Mouse (Mus musculus) brain, embryonic 18.5 days (tissue): ENCODE results near the gene Slc16a11.
A peak's percentile ranks its signal among the peaks of the same experiment; 100 is the strongest.
"Not testable (repeated sequence)": the region's sequence is repeated elsewhere in the genome, so short reads cannot be mapped to it uniquely, and the experiment has no call there.

ENCODE experiments used
- DNase-seq: peaks from one replicate; pipeline ENCODE4 v3.0.0-alpha.2; 2012; ENCODE audit warnings: low read depth, low spot score

Gene Slc16a11

GRCm38 (mm10) chr11:70212423-70212822, at the start of gene Slc16a11:
Gene Slc16a11 (plus strand): TSS chr11:70212752.
- no peak for DNase-seq

DNA sequence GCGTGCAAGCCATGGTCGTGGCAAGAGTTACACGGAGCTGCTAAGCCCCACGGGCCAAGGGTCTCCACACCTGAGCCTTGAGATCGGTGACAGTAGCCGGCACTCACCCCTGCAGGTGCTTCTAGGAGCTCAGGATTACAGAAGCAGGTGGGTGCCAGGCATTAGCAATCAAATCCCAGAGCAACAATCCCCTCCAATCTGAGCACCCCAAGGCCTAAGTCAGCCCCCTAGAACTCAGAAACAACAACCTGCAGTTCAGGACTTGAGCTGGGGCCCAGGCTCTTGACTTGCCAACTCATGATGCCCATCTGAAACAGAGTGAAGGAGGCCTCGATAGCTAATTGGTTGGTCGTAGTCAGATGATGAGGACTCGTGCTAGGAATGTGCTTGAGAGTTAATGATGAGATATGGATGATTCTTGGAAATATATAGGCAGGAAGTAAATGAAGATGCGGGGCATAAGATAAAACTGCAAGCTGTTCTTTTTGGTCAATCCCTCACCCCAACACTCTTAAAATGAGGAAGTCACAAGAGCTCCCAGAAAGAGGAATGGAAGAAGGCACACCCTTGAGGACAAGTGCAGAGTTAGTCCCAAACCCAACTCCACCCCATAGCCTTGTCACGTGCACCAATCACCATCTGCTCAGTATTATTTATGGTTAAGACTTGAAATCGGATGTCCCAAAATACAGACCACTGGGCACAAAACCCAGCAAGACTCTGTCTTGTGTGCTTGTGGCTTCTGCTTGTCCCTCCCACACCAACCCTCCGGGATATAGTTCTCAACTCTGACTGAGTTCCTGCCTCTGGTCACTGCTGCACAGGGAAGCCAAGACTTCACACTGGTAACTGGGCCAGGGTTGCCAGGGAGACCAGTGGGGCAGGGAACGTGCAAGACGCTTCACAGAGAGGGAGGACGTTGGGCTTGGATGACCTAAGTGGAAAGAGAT, 46.3 kb upstream of the Slc16a11 start:
- no peak for DNase-seq

DNA sequence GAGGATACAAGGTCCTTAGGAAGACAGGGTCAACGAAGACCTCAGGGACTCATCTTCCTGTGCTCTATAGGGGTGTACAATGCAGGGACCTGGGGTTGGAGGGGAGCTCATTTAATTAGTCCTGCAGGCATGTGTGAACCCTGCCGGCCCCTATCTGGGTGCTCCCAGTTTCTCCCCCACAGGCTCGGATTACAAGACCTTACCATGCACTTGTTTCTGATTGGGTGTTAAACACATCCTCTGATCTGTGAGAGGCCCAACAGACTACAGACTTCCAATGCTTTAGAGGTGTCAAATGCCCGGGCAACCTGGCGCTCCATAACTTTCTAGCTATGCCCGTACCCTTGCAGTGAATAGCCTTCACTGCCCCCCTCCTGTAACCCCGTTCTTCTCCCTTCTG, 44.4 kb upstream of the Slc16a11 start:
- DNase-seq: no peak

- not testable (repeated sequence) for DNase-seq
Observed at GRCm38 (mm10) chr11:70169471-70169870, 43.1 kb upstream of the Slc16a11 start.

DNA sequence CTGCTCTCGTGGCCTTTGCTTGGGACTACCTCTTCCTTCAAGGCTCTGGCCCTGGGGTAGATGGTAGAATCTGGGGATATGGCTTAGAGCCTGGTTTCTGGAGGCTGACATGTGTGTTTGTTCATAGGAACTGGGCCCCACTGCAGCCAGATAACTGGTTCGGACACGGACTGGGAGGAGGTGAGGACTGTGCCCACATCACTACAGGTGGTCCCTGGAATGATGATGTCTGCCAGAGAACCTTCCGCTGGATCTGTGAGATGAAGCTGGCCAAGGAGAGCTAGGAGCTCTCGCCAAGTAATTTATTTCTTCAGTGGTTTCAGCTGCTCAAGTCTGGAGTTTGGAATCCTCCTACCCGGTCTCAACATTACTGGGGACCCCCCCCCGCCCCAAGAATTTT, 42.3 kb upstream of the Slc16a11 start:
- DNase-seq: no peak

GRCm38 (mm10) chr11:70171181-70171580, 41.4 kb upstream of the Slc16a11 start:
- no peak for DNase-seq

DNA sequence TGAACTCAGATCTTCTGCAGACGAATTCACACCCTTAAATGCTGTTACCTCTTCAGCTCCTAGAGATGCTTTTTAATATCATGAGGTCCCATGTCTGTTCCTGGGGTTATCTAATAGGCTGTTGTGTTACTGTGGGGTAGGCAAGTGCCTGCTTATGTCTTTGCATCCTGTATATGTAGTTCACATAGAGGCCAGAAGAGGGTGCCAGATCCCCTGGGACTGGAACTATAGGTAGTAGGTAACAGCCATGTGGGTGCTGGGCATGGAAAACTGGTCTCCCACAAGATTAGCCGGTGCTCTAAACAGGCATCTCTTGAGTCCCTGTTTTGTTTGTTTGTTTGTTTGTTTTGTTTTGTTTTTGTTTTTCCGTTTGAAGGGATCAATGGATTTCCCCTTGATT, 40.7 kb upstream of the Slc16a11 start:
- DNase-seq: no peak

- DNase-seq: no peak
Observed at GRCm38 (mm10) chr11:70172298-70172697, 40.3 kb upstream of the Slc16a11 start.

GRCm38 (mm10) chr11:70174491-70174890, 38.1 kb upstream of the Slc16a11 start:
- no peak for DNase-seq

GRCm38 (mm10) chr11:70177647-70178046, 34.9 kb upstream of the Slc16a11 start:
- DNase-seq: no peak

DNA sequence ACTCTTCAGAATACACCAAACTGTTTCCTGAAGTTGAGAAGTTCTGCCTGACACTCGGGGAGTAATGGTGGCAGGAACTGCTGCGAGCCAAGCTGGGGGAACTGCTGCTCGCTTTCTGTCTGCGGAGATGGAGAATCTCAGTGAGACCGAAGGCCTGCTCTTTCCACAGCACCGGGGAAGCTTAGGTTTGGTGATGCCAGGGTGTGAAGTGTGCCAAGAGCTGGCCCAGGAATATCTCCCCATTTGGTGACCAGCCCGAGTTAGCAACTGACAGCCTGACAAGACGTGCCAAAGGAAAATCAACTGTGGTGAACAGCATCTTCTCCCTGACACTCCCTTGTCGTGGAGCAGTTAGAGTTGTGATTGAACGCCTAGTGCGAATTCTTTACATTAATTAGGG, 34.2 kb upstream of the Slc16a11 start:
- no peak for DNase-seq

DNA sequence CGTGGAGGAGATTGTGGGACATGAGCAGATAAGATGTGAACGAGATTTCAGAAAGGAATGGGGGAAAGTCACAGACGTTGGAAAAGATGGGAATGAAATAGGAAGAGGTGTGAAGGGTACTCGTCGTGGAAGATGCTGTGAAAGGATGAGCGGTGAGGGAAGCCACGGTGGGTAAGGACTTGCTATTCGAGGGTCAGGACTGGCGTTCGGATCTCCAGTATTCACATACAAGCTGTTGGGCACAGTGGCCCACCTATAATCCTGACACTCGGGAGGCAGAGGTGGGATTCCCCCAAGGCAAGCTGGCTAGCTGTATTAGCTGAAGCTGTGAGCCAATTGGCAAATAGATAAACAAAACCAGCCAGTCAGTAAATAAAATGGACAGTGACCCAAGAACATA, 33.8 kb upstream of the Slc16a11 start:
- no peak for DNase-seq

DNA sequence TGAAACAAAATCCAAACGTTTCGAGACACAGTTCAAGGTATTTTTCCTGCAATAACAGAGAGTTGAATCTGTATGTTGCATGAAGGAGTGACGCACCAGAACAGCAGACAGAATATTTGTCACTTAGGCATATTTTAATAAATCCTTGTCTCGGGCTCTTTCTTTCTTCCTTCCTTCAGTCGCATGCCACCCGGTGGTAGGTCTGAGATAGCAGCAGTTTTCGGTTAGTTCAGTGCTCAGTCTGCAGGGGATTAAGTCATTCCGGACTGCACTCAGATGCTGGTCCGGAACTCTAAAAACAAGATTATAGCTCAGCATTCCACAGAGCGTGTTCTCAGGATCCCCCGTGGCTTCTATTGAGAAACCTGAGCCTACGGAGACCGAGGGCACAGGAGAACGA, 33.2 kb upstream of the Slc16a11 start:
- DNase-seq: peak; percentile 8

GRCm38 (mm10) chr11:70180496-70180895, 32.1 kb upstream of the Slc16a11 start:
- no peak for DNase-seq

DNA sequence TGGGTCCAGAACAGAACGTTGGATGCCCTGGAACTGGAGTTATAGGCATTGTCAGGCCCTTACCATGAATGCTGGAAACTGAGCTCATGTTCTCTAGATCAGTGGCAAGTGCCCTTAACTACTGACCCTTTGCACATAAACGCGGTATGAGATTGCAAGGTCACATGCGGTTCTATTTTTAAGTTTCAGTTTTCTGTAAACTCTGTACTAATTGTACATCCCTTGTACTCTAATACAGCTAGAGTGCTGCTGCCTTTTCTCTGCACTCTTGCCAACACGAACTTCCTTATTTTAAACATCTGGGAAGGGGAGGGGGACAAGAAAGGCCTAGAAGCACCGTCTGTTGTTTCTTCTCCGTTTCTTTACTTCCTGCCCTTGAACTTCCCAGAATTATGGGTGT, 27.4 kb upstream of the Slc16a11 start:
- no peak for DNase-seq

- no peak for DNase-seq
Observed at GRCm38 (mm10) chr11:70189319-70190134, 23.0 kb upstream of the Slc16a11 start.

DNA sequence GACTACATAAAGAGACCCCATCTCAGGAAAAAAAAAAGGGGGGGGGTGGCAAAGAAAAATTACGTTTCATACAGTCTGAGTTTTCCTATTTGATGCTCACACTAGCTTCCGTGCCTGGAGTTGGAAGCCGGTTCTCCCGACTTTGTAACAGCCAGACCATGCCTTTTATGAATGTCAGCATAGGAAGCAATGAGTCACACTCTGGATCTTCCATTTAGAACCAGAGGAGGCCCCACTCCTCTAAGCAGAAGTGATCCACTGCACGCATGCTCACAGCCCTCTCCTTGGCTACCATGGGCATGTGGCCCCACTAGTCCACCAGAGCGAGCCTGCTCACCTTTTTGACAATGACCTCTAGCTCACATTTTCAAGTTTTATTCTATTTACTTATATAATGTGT, 21.4 kb upstream of the Slc16a11 start:
- no peak for DNase-seq

- no peak for DNase-seq
Observed at GRCm38 (mm10) chr11:70192157-70192556, 20.4 kb upstream of the Slc16a11 start.

- DNase-seq: no peak
Observed at GRCm38 (mm10) chr11:70193354-70194285, 18.9 kb upstream of the Slc16a11 start.

- DNase-seq: no peak
Observed at GRCm38 (mm10) chr11:70198332-70198731, 14.2 kb upstream of the Slc16a11 start.

DNA sequence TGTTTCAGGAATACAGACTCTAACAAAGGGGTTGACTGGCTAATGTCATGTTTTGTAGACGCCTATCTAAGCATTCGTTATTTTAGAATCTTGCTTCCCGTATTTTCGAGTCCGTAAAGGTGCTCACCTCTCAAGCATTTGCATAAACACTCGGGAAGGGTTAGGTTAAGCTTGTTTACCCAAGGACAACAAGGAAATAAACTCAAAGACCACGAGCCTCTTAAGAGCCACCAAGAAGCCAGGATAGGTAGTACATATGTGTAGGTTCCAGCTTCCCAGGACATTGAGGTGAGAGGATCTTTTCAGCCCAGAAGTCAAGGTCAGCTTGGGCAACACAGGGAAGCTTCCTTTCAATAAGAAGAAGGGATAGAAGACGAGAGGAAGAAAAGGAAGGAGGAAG, 13.4 kb upstream of the Slc16a11 start:
- DNase-seq: no peak
